Mouse (Mus musculus): ENCODE results near the gene Surf2.

Gene Surf2

DNA sequence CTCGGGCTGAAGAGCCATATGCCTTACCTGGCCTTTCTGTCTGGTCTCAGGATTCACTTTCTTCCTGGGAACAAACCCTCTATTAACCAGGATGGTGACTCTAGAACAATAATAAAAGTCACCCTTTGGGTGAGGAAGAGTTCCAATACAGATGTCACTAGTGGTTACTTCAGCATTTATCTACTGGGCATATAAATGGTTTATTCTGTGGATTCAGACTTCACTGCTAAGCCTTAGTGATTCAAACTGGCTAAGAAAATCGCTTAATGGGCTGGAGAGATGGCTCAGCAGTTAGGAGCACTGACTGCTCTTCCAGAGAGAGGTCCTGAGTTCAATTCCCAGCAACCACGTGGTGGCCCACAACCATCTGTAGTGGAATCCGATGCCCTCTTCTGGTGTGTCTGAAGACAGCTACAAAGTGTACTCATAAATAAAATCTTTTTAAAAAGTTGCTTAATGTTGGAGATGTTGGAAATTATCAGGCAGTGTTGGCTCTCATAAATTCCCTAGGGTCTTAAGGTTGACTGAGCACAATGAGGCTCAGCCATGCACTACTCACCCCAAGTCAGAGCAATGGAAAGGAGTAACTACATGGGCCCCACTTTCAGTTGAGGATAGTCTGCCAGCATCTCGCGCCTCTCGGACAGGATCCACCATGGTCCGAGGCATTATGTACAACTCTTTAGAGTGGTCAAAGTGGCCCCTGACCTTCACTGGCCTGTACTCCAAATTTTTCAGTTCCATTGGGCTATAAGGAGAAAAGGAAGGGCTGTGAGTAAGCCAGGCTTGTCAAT, 1.8 kb upstream of the Surf2 start:
- DNase-seq (ENCODE audit: low spot score) = no peak

GRCm38 (mm10) chr2:26916738-26917137, 571 bp downstream of the Surf2 start:
- no peak for DNase-seq (ENCODE audit: low spot score)

- DNase-seq (ENCODE audit: low spot score) = no peak
Observed at GRCm38 (mm10) chr2:26919684-26920083, 3.5 kb downstream of the Surf2 start.

- no peak for DNase-seq (ENCODE audit: low spot score)
Observed at GRCm38 (mm10) chr2:26920190-26920855, 4.2 kb downstream of the Surf2 start.

DNA sequence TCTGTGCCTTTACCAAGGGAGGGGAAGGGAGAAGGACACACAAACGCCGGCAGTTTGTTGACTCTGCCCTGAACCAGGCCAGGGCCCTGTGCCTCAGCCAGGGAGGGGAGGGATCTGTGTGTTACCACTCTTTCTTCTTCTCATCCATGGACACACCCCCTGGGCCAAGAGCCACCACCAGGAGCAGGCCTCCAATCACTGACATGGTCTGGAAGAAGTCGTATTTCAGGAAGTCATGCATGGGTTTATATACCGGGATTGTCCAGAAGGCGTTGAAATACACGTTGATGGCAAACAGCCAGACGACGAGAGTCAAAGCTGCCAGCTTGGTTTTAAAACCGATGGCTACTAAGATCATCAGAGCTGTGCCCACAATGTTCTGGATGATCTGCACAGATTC, 5.6 kb downstream of the Surf2 start:
- DNase-seq (ENCODE audit: low spot score) = no peak

GRCm38 (mm10) chr2:26927745-26928476, 11.7 kb downstream of the Surf2 start:
- no peak for DNase-seq (ENCODE audit: low spot score)

DNA sequence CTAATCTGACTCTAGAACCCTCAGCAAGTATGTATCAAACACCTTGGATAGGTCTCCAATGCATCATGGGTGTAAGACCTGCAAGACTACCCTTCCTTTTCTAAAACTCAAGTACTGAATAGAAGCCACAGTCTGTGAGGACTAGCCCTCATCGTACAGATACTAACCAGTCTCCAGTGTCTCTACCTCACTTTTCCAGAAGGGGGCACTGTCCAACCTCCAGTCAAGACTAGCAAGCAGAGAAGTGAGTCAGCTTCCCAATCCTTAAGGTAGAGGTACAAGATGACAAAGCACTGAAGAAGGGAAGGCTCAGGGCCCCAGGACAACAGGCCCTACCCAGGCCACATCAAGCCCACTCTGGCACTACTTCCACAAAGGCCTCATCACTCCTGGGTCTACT, 14.2 kb downstream of the Surf2 start:
- DNase-seq (ENCODE audit: low spot score) = no peak

DNA sequence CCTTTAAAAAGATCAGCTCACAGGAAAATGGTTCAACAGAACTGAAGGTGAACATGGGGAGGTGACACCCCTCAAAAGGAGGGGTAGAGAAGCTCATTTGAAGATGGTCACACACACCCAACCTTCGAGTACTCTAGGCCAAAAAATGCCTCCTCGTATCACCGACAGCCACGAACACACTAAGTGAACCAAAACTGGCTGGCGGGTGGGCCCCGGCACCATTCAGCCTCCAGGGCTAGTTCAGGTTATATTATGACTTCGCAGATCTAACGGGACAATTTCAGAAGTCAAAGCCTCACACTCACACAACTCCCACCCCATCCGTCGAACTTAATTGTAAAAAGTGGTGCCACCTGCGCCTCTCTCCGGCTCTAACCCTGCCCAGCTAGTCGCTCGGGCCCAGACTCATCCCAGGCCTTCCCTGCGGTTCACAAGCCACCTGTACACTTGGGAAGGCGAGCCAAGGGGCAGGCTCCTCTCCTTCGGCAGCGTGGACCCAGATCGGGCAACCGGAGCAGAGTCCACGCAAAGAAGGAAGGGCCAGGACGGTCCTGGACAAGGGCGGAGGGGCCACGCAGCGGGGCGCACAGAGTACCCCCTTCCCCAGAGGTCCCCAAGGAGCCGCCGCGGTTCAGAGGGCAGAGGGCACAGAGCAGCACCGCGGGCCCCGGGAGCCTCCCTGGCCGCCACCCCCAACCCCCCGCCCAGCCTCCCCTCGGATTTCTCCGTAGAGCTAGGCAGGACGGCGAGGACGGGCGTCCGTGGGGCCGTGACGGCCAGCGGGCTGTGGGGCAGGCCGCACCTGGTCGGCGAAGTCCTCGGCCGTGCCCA, 16.5 kb downstream of the Surf2 start:
- no peak for DNase-seq (ENCODE audit: low spot score)

GRCm38 (mm10) chr2:26933304-26934055, 17.3 kb downstream of the Surf2 start, which contains the start of the genes Surf4 and Stkld1:
Gene Surf4, minus strand, starts transcription at chr2:26933928.
Gene Stkld1, plus strand, starts transcription at chr2:26934047.
- DNase-seq (ENCODE audit: low spot score) = peak; percentile 86

- DNase-seq (ENCODE audit: low spot score) = no peak
Observed at GRCm38 (mm10) chr2:26935286-26935685, 19.1 kb downstream of the Surf2 start.

- DNase-seq (ENCODE audit: low spot score) = no peak
Observed at GRCm38 (mm10) chr2:26936425-26936824, 20.3 kb downstream of the Surf2 start.

- no peak for DNase-seq (ENCODE audit: low spot score)
Observed at GRCm38 (mm10) chr2:26941539-26941938, 25.4 kb downstream of the Surf2 start.

DNA sequence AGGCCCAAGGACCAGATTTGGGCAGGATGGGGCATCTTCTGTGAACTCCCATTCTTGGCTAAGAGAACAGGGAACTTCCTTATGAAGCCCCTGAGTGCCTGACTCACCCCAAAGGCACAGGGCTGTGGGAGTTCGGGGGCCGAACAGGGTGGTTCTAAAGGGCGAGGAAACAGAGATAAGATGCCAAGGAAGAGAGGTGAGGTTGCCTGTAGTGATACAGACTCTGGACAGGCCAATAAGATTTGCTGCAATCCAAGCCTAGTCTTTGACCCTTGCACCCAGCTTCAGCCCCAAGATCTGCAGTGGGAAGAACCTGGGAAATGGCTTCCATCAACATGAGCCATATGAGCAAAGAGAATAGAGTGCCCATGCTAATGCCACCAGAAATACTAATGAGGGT, 27.1 kb downstream of the Surf2 start:
- DNase-seq (ENCODE audit: low spot score) = no peak

DNA sequence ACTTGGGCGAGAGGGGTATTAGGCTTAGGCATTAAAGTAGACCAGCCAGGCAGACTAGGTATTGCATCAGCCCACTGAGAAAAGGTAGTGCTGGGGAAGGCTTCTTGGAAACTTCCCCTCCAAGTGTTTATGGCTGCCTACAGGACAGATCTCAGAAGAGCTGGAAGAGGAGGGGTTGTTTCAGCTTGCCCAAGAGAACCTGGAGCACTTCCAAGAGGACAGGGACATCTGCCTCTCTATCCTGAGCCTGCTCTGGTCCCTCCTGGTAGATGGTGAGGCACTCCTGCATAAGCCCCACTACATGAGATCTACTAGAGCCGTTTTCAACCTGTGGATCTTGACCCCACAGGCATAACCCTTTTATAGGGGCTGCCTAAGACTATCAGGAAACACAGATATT, 34.2 kb downstream of the Surf2 start:
- no peak for DNase-seq (ENCODE audit: low spot score)

DNA sequence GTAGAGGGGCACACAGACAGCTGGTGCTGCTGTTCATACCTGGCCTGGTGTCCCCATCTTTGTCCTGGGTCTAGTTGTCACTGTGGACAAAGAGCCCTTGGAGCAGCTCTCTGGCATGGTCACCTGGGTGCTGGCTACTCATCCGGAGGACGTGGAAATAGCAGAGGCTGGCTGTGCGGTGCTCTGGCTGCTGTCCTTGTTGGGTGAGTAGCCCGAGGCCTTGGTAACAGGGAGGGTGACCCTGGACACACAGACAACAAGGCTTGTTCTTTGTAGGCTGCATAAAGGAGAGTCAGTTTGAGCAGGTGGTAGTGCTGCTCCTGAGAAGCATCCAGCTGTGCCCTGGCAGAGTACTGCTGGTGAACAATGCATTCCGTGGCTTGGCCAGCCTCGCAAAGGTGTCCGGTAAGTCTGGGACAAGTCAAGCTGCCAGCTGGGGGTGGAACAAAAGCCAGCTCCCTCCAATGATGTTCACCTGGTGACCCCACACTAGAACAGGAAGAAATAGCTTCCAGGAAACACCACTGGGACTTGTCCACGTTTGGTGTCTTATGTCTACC, 35.3 kb downstream of the Surf2 start:
- no peak for DNase-seq (ENCODE audit: low spot score)

DNA sequence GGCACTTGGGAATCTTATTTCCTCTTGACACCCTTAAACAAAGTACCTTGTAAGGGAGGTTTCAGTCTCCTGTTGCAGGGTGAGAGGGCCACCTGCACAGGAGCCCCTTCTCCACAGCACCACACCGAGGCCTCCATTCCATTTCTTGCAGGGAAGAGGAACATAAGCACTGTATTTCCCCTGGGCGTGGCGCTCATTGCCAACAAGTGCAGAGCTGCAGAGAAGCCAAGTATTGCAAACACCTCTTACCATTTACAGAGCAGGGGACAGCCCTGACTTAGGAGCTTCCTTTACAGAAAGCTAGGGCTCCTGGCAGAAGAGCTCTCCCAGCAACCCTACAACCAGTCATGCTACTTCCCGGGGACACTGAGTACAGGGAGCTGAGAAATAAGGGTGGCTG, 36.0 kb downstream of the Surf2 start:
- DNase-seq (ENCODE audit: low spot score) = no peak

- no peak for DNase-seq (ENCODE audit: low spot score)
Observed at GRCm38 (mm10) chr2:26952866-26953265, 36.7 kb downstream of the Surf2 start.

DNA sequence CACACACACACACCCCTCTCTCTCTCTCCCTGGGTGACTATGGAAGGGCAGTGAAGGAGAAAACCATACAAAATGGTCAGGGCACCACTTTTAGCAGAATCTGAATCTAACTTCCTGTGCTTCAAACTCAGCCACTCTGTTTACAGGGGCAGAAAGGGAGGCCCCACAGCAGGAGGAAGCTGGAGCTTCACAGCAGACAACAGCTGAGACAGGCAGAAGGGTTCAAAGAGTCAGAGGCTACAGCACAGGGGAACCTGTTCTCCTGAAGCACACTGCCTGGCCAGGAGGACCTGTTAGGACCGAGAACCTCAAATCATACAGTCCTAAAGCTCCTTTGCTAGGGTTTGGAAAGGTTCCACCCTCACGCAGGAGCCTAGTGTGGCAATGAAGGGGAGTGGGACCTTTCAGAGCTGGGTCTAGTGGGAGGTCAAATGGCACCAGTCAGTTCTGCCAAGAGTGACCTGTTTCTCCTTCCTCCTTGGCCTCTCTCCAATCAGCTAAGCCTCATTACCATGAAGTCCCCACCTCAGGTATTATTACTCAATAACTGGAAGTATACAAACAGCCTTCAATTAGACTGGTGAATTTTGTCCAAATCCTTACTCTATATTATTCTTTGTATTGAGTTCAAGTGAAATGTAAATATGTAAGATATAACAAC, 38.7 kb downstream of the Surf2 start:
- no peak for DNase-seq (ENCODE audit: low spot score)

DNA sequence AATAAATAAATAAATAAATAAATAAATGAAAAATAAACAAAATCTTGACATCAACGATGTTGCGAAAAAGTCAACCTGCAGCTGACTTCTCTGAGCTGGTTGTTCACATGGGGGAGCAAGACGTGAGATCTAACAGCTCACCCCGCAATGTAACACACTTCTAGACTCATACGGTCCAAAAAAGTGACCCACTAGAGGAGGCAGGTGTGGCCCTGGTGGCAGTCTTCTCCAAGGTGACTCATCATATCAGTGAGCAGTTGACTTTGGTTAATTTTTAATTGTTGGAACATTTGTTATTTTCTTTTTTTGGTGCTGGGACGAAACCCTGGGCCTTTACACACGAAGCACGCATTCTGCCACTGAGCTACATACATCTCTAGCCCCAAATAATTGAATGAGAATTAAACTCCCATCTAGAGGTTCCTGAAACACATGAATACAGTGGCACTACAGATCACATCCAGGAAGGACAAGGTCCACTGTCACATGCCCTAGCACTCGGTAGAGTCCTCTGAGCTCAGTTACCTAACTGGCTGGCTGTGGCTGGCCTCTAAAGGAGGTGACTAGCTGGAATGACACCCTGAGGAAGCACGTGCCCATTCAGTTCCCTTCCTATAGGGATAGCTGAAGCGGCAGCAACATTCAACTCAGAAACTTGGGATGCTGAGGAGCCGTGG, 40.8 kb downstream of the Surf2 start:
- DNase-seq (ENCODE audit: low spot score) = no peak

- no peak for DNase-seq (ENCODE audit: low spot score)
Observed at GRCm38 (mm10) chr2:26957488-26957859, 41.3 kb downstream of the Surf2 start.

Measured in ovary, postnatal 14 days (tissue).